Mouse (Mus musculus): ENCODE results near the gene Sh2d1b2. TPM values are rescaled to one million over a fixed set of nuclear protein-coding genes. Genes with fewer than 3 reads are reported as not detected.

Gene Sh2d1b2
- polyA plus RNA-seq, 1 experiment from 2014 or later, result not detected

DNA sequence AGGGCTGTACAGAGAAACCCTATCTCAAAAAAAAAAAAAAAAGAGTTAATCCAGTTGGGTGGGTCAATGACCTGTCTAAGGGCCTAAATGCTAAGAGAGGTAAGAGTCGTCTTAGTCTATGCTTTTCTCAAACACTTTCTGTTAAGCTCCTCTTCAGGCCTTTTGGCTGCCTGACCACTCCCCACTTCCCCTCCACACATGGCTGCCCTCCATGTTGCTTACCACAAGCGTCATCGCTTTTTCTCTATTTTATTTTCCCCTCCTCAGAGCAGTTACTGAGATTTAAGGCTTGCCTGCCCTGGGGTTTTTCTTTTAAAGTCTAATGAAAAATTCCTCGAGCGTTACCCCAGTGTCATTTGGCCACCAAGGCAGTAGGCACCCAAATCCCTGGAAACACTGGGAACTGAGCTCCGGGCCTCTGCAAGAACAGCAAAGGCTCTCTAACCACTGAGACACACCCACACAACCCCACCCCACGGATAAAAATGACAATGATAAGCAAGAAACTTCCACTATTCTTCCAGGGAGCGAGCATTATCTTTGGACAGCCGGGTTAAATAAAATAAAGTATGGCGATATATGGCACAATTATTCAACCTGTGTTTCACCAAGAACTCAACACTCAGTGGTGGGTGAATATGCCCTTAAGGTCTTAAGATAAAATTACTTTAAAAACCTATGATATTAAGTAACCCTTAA, 19.2 kb upstream of the Sh2d1b2 start:
- Histone ChIP-seq H3K9me3 (ENCODE audit: control insufficient read depth, low read length) (no peaks in the 10 kb centered on the region), H3K27ac (ENCODE audit: low read length) (no peak overlapping the region), H3K27me3 (replicated peaks; ENCODE audit: control insufficient read depth, insufficient read depth, low read length) (no peaks in the 10 kb centered on the region), H3K4me1 (ENCODE audit: control insufficient read depth, insufficient read depth, low read length) (peaks cover 3% of the 10 kb centered on the region; the same call in 1 of the 2 replicates), H3K36me3 (ENCODE audit: control insufficient read depth, insufficient read depth, low read length) (no peaks in the 10 kb centered on the region), H3K9ac (ENCODE audit: low read depth, low read length) (no peak overlapping the region), H3K4me3 (ENCODE audit: low read length) (no peak overlapping the region), H3K4me2 (ENCODE audit: low read depth, low read length) (no peak overlapping the region)
- 91% methylated on average over 10 of the region's 10 CpGs for WGBS
- no peak for ATAC-seq

DNA sequence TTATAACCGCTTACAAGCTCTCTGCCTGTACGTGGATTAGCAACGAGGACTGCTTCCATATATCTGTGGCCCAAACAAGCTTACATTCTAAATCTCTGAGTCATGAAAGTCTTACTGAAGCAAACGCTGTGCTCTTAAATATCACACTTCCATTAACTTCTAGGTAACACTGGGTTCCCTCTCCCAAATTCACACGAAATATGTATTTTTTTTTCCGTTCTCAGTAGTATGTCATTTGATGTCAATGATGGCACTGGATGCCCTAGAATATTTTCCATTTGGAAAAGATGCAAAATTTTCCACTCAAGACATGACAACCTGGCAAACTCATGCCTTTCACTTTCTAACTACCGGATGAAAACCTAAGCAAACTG, 18.2 kb upstream of the Sh2d1b2 start:
- no peaks in the 10 kb centered on the region for H3K9me3 ChIP-seq (ENCODE audit: control insufficient read depth, low read length)
- peak overlapping the region; percentile 82; the same call in 1 of the 2 replicates for H3K27ac ChIP-seq (ENCODE audit: low read length)

DNA sequence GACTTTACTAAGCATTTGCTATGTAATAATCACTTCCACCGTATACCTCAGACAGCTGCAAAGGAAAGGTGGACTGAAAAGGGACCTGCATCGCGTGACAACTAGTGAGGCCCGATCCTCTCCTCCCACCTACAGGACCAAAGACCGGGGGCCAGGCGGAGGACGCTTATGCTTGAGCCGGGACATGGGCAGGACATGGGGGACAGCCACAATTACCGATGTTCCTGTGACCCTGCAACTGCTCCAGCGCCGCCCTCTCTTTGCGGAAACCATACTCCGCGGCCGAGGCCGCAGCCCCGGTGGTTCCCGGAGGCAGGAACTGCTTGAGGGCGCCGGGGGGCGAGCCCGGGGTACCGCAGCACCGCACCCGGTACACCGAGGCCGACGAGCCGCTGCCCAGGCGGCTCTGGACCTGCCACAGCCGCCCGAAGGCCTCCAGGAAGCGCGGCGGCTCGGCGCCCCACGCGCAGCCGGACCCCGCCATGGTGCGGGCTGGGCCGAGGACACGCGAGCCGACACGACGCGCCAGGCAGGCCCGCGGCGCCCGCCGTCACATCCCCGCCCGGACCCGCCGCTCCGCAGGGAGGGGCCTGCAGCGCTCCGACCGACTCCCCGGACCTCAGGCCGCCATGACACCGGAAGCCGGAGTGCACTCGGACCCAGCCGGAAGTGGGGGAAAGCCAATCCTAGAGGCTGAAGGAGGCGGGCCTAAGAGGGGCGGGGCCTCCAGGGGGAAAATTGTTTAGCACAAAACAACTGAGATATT, 17.6 kb upstream of the Sh2d1b2 start, which contains the start of gene Uhmk1:
Gene Uhmk1 (minus strand): TSS at position 641 of the 766 bp plus-strand sequence.
- peak; percentile 98 for ATAC-seq

More for the DNA sequence above, 18.2 kb upstream of the Sh2d1b2 start:
- WGBS, result 25% methylated on average over 7 of the region's 7 CpGs
- Histone ChIP-seq H3K4me1 (ENCODE audit: control insufficient read depth, insufficient read depth, low read length) (peaks cover 3% of the 10 kb centered on the region; the same call in 1 of the 2 replicates), H3K4me3 (ENCODE audit: low read length) (peak overlapping the region; percentile 82), H3K9ac (ENCODE audit: low read depth, low read length) (peak overlapping the region; percentile 94), H3K36me3 (ENCODE audit: control insufficient read depth, insufficient read depth, low read length) (no peaks in the 10 kb centered on the region), H3K4me2 (ENCODE audit: low read depth, low read length) (peak overlapping the region; percentile 67), H3K27me3 (replicated peaks; ENCODE audit: control insufficient read depth, insufficient read depth, low read length) (no peaks in the 10 kb centered on the region)
- no peak for ATAC-seq

DNA sequence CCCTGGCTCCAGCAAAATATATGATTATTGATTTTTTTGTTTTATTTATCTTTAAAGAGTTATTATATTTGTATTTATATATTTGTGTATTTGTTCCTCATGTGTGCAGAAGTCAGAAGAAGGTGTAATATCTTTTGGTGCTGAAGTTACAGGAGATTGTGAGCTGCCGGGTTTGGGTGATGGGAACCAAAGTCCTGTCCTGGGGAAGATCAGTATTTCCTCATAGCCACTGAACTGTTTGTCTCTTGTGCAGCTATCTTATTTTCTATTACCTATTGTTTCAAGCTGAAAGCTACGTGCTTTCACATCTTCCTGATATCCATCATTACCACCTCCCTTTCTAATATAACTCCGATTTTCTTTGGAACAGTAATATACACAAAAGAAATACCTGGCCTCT, 17.0 kb upstream of the Sh2d1b2 start:
- 72% methylated on average over 3 of the region's 3 CpGs for WGBS
- Histone ChIP-seq H3K4me2 (ENCODE audit: low read depth, low read length) (peak overlapping the region; percentile 28; the same call in 1 of the 2 replicates), H3K4me1 (ENCODE audit: control insufficient read depth, insufficient read depth, low read length) (peaks cover 3% of the 10 kb centered on the region; the same call in 1 of the 2 replicates), H3K27ac (ENCODE audit: low read length) (peak overlapping the region; percentile 82; the same call in 1 of the 2 replicates), H3K4me3 (ENCODE audit: low read length) (peak overlapping the region; percentile 82), H3K9ac (ENCODE audit: low read depth, low read length) (peak overlapping the region; percentile 94; the same call in 1 of the 2 replicates), H3K9me3 (ENCODE audit: control insufficient read depth, low read length) (no peaks in the 10 kb centered on the region), H3K36me3 (ENCODE audit: control insufficient read depth, insufficient read depth, low read length) (no peaks in the 10 kb centered on the region), H3K27me3 (replicated peaks; ENCODE audit: control insufficient read depth, insufficient read depth, low read length) (no peaks in the 10 kb centered on the region)
- no peak for ATAC-seq

More for the DNA sequence above, 17.6 kb upstream of the Sh2d1b2 start, which contains the start of gene Uhmk1:
- peak within 1 kb of the TSS; percentile 67 for H3K4me2 ChIP-seq (ENCODE audit: low read depth, low read length)
- no peaks in the 10 kb centered on the region for H3K36me3 ChIP-seq (ENCODE audit: control insufficient read depth, insufficient read depth, low read length)
- H3K9ac ChIP-seq (ENCODE audit: low read depth, low read length), result peak within 1 kb of the TSS; percentile 94
- peaks cover 3% of the 10 kb centered on the region; the same call in 1 of the 2 replicates for H3K4me1 ChIP-seq (ENCODE audit: control insufficient read depth, insufficient read depth, low read length)
- H3K27ac ChIP-seq (ENCODE audit: low read length), result peak within 1 kb of the TSS; percentile 82
- WGBS, result under 1% methylated on average over 69 of the region's 70 CpGs
- H3K27me3 ChIP-seq (replicated peaks; ENCODE audit: control insufficient read depth, insufficient read depth, low read length), result no peaks in the 10 kb centered on the region
- H3K4me3 ChIP-seq (ENCODE audit: low read length), result peak within 1 kb of the TSS; percentile 82
- no peaks in the 10 kb centered on the region for H3K9me3 ChIP-seq (ENCODE audit: control insufficient read depth, low read length)

DNA sequence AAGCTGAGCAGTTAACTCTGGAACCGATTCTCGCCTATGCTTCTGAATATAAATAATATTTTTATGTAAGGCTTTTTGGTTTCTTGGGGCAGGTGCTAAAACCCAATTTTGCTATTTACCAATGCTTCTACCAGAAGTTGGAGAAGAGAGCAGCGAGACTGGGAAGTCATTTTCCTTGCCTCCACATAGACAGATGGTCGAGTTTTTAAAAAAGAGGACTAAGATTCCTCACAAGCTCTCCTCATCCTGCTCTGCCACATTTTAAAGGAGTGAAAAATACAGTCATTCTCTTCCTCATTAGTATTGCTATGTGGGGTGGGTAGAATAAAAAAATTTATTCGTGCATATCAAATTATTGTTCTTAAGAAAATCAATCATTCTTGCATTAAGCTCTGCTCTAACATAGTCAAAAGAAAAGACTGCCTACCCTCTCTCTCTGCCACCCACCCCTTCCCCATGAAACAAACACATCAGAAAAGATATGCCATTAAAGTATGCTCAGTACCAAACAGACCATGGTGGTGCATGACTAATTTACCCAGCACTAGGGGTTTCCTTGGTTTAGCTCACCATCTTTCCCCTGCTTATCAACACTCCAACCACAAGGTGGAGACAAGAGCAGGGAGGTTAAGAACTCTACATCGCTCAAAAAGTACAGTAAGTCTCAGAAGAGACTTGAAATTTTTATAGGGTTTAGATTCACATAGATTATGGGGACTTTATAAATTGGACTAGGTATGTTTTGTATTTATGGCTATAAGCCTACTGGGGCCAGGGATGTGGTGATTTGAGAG, 14.3 kb upstream of the Sh2d1b2 start:
- no peak overlapping the region for H3K4me3 ChIP-seq (ENCODE audit: low read length)
- no peak for ATAC-seq
- no peak overlapping the region for H3K9ac ChIP-seq (ENCODE audit: low read depth, low read length)
- no peaks in the 10 kb centered on the region for H3K27me3 ChIP-seq (replicated peaks; ENCODE audit: control insufficient read depth, insufficient read depth, low read length)
- no peaks in the 10 kb centered on the region for H3K36me3 ChIP-seq (ENCODE audit: control insufficient read depth, insufficient read depth, low read length)
- H3K27ac ChIP-seq (ENCODE audit: low read length), result no peak overlapping the region
- 82% methylated on average over 6 of the region's 6 CpGs for WGBS
- H3K4me2 ChIP-seq (ENCODE audit: low read depth, low read length), result no peak overlapping the region
- no peaks in the 10 kb centered on the region for H3K9me3 ChIP-seq (ENCODE audit: control insufficient read depth, low read length)
- peaks cover 3% of the 10 kb centered on the region; the same call in 1 of the 2 replicates for H3K4me1 ChIP-seq (ENCODE audit: control insufficient read depth, insufficient read depth, low read length)

DNA sequence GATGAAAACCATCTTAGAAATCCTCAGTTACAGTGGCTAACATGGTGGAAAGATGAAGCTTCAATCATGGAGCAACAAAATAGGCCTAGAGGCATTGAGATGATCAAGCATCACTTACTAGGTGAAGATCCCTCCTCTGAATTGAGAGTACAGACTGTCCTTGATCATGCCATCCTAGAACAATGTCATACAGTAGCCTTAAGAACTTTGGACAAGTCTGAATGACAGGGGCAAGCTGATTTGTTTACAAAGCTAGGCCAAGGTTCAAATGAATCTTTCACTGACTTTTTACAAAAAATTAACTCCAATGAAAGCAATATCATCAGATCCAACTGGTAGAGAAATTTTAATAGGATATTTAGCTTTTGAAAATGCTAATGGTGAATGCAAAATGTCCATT, 12.2 kb upstream of the Sh2d1b2 start:
- no peak overlapping the region for H3K27ac ChIP-seq (ENCODE audit: low read length)
- no peak overlapping the region for H3K9ac ChIP-seq (ENCODE audit: low read depth, low read length)
- H3K27me3 ChIP-seq (replicated peaks; ENCODE audit: control insufficient read depth, insufficient read depth, low read length), result no peaks in the 10 kb centered on the region
- no peak overlapping the region for H3K4me2 ChIP-seq (ENCODE audit: low read depth, low read length)
- no peak overlapping the region for H3K4me3 ChIP-seq (ENCODE audit: low read length)
- H3K4me1 ChIP-seq (ENCODE audit: control insufficient read depth, insufficient read depth, low read length), result no peaks in the 10 kb centered on the region
- no peak for ATAC-seq
- no peaks in the 10 kb centered on the region for H3K36me3 ChIP-seq (ENCODE audit: control insufficient read depth, insufficient read depth, low read length)
- no peaks in the 10 kb centered on the region for H3K9me3 ChIP-seq (ENCODE audit: control insufficient read depth, low read length)

DNA sequence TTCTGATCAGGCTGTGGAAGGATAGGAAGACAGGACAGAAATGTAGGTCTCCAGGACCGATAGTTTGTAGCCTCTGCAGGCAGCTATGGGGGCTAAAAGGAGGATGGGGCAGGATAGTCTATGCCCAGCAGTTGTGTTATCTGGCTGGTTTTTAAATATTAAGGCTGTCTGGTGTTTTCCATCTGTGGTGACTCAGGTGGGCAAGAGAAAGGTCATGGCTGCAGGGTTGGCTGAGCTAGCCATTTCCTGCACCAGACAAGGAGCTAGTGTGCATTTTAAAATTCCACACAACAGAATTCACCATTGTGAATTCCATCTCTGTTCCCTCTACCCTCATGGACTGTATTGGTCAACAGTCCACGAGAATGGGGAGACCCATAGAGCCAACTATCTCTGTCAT, 9.3 kb upstream of the Sh2d1b2 start:
- Histone ChIP-seq H3K9me3 (ENCODE audit: control insufficient read depth, low read length) (no peaks in the 10 kb centered on the region), H3K4me1 (ENCODE audit: control insufficient read depth, insufficient read depth, low read length) (no peaks in the 10 kb centered on the region), H3K4me3 (ENCODE audit: low read length) (no peak overlapping the region), H3K27ac (ENCODE audit: low read length) (no peak overlapping the region), H3K9ac (ENCODE audit: low read depth, low read length) (no peak overlapping the region), H3K36me3 (ENCODE audit: control insufficient read depth, insufficient read depth, low read length) (no peaks in the 10 kb centered on the region), H3K27me3 (replicated peaks; ENCODE audit: control insufficient read depth, insufficient read depth, low read length) (no peaks in the 10 kb centered on the region), H3K4me2 (ENCODE audit: low read depth, low read length) (no peak overlapping the region)
- 80% methylated on average over 2 of the region's 2 CpGs for WGBS
- no peak for ATAC-seq

DNA sequence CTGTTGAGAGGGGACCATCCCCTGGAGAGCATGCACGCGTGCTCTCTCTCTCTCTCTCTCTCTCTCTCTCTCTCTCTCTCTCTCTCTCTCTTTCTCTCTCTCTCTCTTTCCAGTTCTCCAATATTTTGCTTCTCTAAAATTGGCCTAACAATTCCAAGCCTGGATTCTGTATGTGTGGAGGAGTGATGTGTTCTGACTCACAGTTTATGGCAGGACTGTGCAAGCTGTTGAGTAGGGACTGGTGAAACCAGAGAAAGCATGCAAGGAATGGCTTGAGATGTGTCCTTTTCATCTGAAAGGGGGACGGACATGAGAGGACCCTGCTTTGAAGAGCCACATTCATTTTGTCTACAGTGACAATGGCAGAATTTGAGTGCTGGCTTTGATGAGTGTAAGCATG, 12.5 kb downstream of the Sh2d1b2 start:
- ATAC-seq, result no peak
- H3K27ac ChIP-seq (ENCODE audit: low read length), result no peak overlapping the region
- 88% methylated on average over 3 of the region's 3 CpGs for WGBS
- no peak overlapping the region for H3K9ac ChIP-seq (ENCODE audit: low read depth, low read length)
- H3K9me3 ChIP-seq (ENCODE audit: control insufficient read depth, low read length), result no peaks in the 10 kb centered on the region
- H3K27me3 ChIP-seq (replicated peaks; ENCODE audit: control insufficient read depth, insufficient read depth, low read length), result no peaks in the 10 kb centered on the region
- H3K4me3 ChIP-seq (ENCODE audit: low read length), result no peak overlapping the region
- H3K4me1 ChIP-seq (ENCODE audit: control insufficient read depth, insufficient read depth, low read length), result no peaks in the 10 kb centered on the region
- H3K36me3 ChIP-seq (ENCODE audit: control insufficient read depth, insufficient read depth, low read length), result no peaks in the 10 kb centered on the region
- no peak overlapping the region for H3K4me2 ChIP-seq (ENCODE audit: low read depth, low read length)

All from intestine, embryonic 16.5 days (tissue).